Mouse (Mus musculus) embryonic facial prominence, embryonic 14.5 days (tissue): Measurements from ENCODE around the gene Armcx5. TPM values are rescaled to one million over a fixed set of nuclear protein-coding genes. Genes with fewer than 3 reads are reported as not detected.
A peak's percentile ranks its signal among the peaks of the same experiment; 100 is the strongest.

Experiments used
- ATAC-seq: fragments of 200-750 bp; cut with Nextera tagmentation; 2 replicates; pipeline ENCODE4 v1.8.0; 2017; ENCODE audit warnings: low read depth, moderate number of reproducible peaks, moderate TSS enrichment
- DNase-seq: peaks from one replicate; pipeline ENCODE4 v3.0.0-alpha.2; 2015; ENCODE audit warnings: low spot score
- H3K27ac ChIP-seq: fragments of 300-500 bp; sonication (generic); replicated peaks from 2 replicates; pipeline ENCODE4 v1.5.1; 2014; ENCODE audit warnings: low read depth, mild to moderate bottlenecking, low read length, moderate library complexity
- H3K27me3 ChIP-seq: fragments of 300-500 bp; sonication (generic); replicated peaks from 2 replicates; pipeline ENCODE4 v1.6.1; 2014; ENCODE audit warnings: low read length; ENCODE audit not compliant: control insufficient read depth, insufficient read depth
- H3K36me3 ChIP-seq: fragments of 300-500 bp; sonication (generic); 2 replicates; pipeline ENCODE4 v1.6.1; 2014; ENCODE audit warnings: low read length, mixed read lengths; ENCODE audit not compliant: control insufficient read depth, insufficient read depth
- H3K4me1 ChIP-seq: fragments of 300-500 bp; sonication (generic); 2 replicates; pipeline ENCODE4 v1.6.1; 2014; ENCODE audit warnings: antibody characterized with exemption, low read length; ENCODE audit not compliant: control insufficient read depth, insufficient read depth
- H3K4me2 ChIP-seq: fragments of 300-500 bp; sonication (generic); 2 replicates; pipeline ENCODE4 v1.6.1; 2014; ENCODE audit warnings: low read depth, mild to moderate bottlenecking, low read length, moderate library complexity, mixed read lengths
- H3K4me3 ChIP-seq: fragments of 300-500 bp; sonication (generic); 2 replicates; pipeline ENCODE4 v1.5.1; 2014; ENCODE audit warnings: low read depth, mild to moderate bottlenecking, low read length
- H3K9ac ChIP-seq: fragments of 300-500 bp; sonication (generic); 2 replicates; pipeline ENCODE4 v1.6.1; 2014; ENCODE audit warnings: low read depth, mild to moderate bottlenecking, low read length, moderate library complexity, mixed read lengths
- H3K9me3 ChIP-seq: fragments of 300-500 bp; sonication (generic); 2 replicates; pipeline ENCODE4 v1.6.1; 2016; ENCODE audit warnings: low read length; ENCODE audit not compliant: control insufficient read depth
- WGBS: fragments of 180-500 bp; shearing (Covaris S2); extraction: QIAGEN DNeasy Blood & Tissue Kit; methylation state at CpG from one replicate; pipeline ENCODE4 v1.1.7; 2014; 5-methylcytosine and 5-hydroxymethylcytosine counted together
- polyA plus RNA-seq: library from polyadenylated mRNA; unstranded; fragments of >200 nt; fragmentation: Nextera tagmentation; extraction: Ambion mirVana; gene quantifications from 2 replicates; pipeline ENCODE4 v1.2.1, GENCODE M21; 2014

Gene Armcx5
- polyA plus RNA-seq: 6.9 and 9.2 TPM in 2 replicates

DNA sequence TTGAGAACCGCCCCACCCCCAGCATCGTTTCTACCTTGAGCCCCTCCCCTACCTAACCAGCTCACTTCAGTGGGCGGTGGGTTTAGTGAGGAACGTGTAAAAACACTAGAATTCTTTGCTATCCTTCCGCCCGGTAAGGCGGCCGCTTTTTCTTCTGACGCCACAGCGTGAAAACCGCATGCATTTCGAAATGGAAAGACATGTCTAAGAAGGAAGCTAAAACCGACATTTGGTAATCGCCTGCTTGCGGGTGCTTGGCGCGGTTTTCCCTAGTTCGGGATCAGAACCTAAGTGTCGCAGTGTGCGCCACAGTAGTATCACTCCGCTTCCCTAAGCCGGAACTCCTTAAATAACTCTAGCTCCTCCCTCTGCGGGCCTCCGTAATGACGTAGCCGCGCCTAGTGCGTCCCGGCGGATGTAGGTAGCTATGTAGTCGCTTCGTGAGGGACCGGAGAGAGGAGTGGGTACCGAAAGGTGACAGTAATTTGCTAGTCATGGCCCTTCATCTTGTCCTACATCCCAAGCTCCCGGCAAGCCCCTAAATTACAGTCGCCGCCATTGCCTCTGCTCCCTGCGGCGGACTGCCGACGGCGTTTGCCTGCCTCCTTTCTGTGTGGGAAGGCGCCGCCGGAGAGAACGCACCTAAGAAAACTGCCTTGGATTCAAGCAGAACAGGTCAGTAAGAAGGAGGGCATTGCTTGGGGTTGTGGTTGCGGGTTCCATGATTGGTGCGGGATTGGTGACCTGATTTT lies at the start of gene Armcx5, which contains the start of gene Gprasp1:
TSS of gene Armcx5 (plus strand) at position 430 of the 752 bp plus-strand sequence.
TSS of gene Gprasp1 (plus strand) at position 430 of the 752 bp plus-strand sequence.
- DNase-seq (peak; percentile 96), ATAC-seq (peak; percentile 98)
- 21% methylated on average over 45 of the region's 48 CpGs for WGBS
- Histone ChIP-seq H3K9me3 (no peaks in the 10 kb centered on the region), H3K4me2 (peak within 1 kb of the TSS; percentile 58), H3K27ac (peak within 1 kb of the TSS; percentile 83), H3K9ac (peak within 1 kb of the TSS; percentile 75), H3K27me3 (peaks cover 14% of the 10 kb centered on the region; the same call in 1 of the 2 replicates), H3K4me1 (no peaks in the 10 kb centered on the region), H3K4me3 (peak within 1 kb of the TSS; percentile 61), H3K36me3 (0 out of 2 replicates have a peak, but pooled peaks cover 3% of the 10 kb centered on the region)

DNA sequence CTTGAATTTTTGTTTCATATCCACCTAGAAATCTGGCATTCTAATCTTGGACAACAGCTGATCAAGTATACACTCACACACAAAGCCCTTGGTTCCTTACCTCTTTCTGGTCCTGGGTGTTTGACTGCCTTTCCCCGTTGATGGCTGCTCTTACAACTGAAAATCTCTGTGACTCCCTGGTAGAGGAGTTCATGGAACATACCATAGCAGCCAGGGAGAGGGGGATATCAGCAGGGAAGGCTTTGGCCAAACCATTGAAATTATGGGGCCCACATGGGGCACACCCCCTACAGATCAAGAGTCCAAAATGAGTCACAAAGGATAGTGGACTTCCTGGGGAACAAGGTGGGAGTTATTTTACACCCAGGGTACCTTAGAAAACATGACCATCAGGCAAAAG lies 48.9 kb upstream of the Armcx5 start, which contains the start of gene Tcp11x2:
TSS of gene Tcp11x2 (minus strand) at position 158 of the 400 bp plus-strand sequence.
- Histone ChIP-seq H3K27me3 (no peaks in the 10 kb centered on the region; the same call in 1 of the 2 replicates), H3K36me3 (no peaks in the 10 kb centered on the region), H3K4me2 (no peak within 1 kb of the TSS), H3K9ac (no peak within 1 kb of the TSS), H3K4me1 (no peaks in the 10 kb centered on the region), H3K4me3 (no peak within 1 kb of the TSS), H3K9me3 (no peaks in the 10 kb centered on the region), H3K27ac (no peak within 1 kb of the TSS)
- DNase-seq (no peak), ATAC-seq (no peak)
- WGBS: 64% methylated on average over 1 of the region's 1 CpGs

DNA sequence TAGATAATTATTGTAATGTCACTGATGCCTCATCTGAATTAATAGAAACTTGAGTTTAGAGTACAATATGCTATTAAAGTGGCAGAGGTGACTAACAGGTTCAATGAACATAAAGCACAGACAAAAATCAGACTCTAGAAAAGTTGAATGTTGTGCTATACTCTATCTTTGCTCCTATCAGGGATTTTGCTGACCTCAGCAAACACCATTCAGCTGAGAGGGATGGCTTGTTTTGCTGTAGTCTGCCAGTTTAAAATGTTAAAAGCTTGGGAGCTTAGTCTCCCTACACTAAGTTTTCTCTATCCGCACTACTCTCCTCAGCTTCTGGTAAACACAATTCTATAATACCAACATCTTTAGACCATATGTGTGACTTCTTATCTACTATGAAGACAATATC lies 39.4 kb upstream of the Armcx5 start:
- Histone ChIP-seq H3K4me3 (no peak overlapping the region), H3K9me3 (no peaks in the 10 kb centered on the region), H3K27me3 (no peaks in the 10 kb centered on the region), H3K4me1 (no peaks in the 10 kb centered on the region), H3K9ac (no peak overlapping the region), H3K36me3 (no peaks in the 10 kb centered on the region), H3K4me2 (no peak overlapping the region), H3K27ac (no peak overlapping the region)
- 85% methylated on average over 1 of the region's 1 CpGs for WGBS
- ATAC-seq (no peak), DNase-seq (no peak)

DNA sequence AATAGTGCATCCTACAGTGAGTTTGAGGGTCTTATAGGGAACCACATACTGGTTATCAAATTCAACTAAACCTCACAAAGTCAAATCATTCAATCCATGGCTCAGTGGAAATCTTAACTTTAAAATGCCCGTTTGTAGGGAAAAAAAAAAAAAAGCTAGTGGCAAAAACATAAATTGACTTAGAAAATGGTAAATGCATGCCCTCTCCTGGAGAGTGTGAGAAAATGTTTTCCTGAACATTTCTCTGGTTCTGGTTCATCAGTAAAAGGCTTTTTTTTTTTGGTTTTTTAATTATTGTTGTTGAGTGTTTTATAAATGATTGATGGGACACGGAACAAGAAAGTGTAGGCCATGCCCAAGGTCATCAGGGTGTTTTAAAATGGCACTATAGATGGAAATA lies 38.2 kb upstream of the Armcx5 start:
- no peak for DNase-seq
- H3K9me3 ChIP-seq: no peaks in the 10 kb centered on the region
- no peak overlapping the region for H3K4me2 ChIP-seq
- H3K4me1 ChIP-seq: no peaks in the 10 kb centered on the region
- no peak overlapping the region for H3K27ac ChIP-seq
- no peaks in the 10 kb centered on the region for H3K36me3 ChIP-seq
- no peak overlapping the region for H3K4me3 ChIP-seq
- ATAC-seq: no peak
- 31% methylated on average over 2 of the region's 2 CpGs for WGBS
- no peak overlapping the region for H3K9ac ChIP-seq
- H3K27me3 ChIP-seq: no peaks in the 10 kb centered on the region

DNA sequence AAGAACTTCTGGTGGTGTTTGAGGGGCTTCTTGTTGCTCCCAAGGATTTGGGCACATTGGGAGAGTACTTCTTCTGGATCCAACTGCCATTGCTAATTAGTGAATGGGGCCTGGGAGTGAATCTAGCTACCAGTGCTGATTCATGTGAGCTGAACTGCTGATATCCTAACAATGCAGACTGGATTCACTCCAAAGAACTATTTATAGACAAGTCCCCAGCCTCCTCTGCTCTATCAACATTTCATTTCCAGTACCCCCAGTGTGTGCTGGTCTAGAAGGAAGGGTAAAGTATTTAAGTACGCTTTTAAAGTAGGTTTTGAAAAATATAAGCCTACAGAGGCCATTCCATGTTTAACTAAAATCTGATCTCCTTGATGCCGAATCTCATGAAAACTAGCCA lies 29.7 kb upstream of the Armcx5 start:
- H3K27ac ChIP-seq: no peak overlapping the region
- H3K9ac ChIP-seq: no peak overlapping the region
- no peaks in the 10 kb centered on the region for H3K27me3 ChIP-seq
- WGBS: 82% methylated on average over 2 of the region's 2 CpGs
- H3K4me3 ChIP-seq: no peak overlapping the region
- no peak for DNase-seq
- H3K9me3 ChIP-seq: no peaks in the 10 kb centered on the region
- H3K36me3 ChIP-seq: no peaks in the 10 kb centered on the region
- no peaks in the 10 kb centered on the region for H3K4me1 ChIP-seq
- no peak overlapping the region for H3K4me2 ChIP-seq
- no peak for ATAC-seq

DNA sequence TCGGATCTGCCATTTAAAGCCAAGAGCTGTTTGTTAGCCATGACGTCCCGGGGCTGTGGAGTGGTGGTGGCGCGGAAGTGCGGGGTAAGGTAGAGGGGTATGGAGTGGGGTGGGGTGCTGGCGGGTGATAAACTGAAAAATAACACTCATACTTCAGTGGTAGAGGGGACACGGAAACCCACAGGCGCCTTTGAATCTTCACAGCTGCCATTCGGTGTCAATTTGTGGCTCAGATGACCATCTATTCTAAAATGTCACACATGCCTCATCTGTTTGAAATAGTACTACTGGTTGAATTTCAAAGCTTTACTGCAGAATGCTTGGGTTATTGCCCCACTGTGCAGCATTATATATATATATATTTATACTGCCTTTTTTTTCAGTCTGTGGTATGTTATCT lies 17.4 kb upstream of the Armcx5 start, which contains the start of gene Tmsb15a:
TSS of gene Tmsb15a (minus strand) at position 101 of the 400 bp plus-strand sequence.
- Histone ChIP-seq H3K4me3 (no peak within 1 kb of the TSS), H3K4me1 (no peaks in the 10 kb centered on the region), H3K9ac (no peak within 1 kb of the TSS), H3K36me3 (no peaks in the 10 kb centered on the region), H3K27ac (no peak within 1 kb of the TSS), H3K27me3 (peaks cover under 1% of the 10 kb centered on the region; the same call in 1 of the 2 replicates), H3K4me2 (no peak within 1 kb of the TSS), H3K9me3 (no peaks in the 10 kb centered on the region)
- 72% methylated on average over 10 of the region's 10 CpGs for WGBS
- DNase-seq (no peak), ATAC-seq (no peak)

DNA sequence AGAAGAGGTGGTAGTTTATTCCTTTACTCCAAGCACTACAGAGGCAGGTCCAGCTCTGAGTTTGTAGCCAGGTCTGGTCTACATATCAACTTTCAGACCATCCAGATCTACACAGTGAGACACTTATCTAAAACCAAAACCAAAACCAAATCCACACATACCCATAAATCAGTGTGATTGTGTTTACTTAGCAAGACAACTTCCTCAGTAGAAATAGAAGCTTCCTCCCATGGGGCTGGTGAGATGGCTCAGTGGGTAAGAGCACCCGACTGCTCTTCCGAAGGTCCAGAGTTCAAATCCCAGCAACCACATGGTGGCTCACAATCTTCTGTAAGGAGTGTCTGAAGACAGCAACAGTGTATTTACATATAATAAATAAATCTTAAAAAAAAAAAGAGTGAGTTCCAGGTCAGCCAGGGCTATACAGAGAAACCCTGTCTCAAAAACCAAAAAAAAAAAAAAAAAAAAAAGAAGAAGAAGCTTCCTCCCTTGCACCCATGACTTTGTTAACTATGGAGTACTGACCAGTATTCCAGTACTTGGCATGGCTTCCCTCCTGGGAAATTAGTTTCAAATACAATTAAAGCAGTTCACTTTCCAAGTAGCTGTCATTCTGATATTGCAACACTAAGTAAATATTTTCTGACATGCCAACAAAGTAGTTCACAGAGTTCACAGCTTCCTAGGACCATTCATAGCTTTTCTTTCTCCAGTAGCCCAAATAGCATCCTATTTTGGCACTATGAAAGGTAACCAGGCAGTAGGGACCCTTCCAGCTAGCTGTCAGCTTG lies 3.6 kb upstream of the Armcx5 start:
- WGBS: 75% methylated on average over 2 of the region's 2 CpGs
- peaks cover 17% of the 10 kb centered on the region; the same call in 1 of the 2 replicates for H3K27me3 ChIP-seq
- no peak for ATAC-seq
- H3K9ac ChIP-seq: no peak overlapping the region
- no peak overlapping the region for H3K27ac ChIP-seq
- no peak overlapping the region for H3K4me3 ChIP-seq
- no peaks in the 10 kb centered on the region for H3K9me3 ChIP-seq
- H3K4me1 ChIP-seq: no peaks in the 10 kb centered on the region
- no peaks in the 10 kb centered on the region for H3K36me3 ChIP-seq
- DNase-seq: no peak
- H3K4me2 ChIP-seq: no peak overlapping the region

DNA sequence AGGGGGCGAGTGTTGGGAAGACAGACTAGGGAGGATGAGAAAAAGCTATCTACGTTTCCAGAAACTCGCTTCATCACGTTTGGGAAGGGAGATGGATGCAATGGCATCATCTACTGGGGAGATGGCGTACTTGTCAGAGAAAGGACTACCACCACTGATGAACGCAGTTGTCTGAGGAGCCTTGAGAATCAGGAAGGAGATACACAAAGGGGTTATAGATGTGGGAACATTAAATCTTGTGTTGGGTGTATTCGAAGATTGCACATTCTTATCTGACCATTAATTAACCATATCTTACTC lies 473 bp downstream of the Armcx5 start:
- peak overlapping the region; percentile 75 for H3K9ac ChIP-seq
- H3K4me1 ChIP-seq: no peaks in the 10 kb centered on the region
- H3K4me3 ChIP-seq: peak overlapping the region; percentile 61
- peak overlapping the region; percentile 58 for H3K4me2 ChIP-seq
- no peaks in the 10 kb centered on the region for H3K9me3 ChIP-seq
- WGBS: 17% methylated on average over 7 of the region's 7 CpGs
- ATAC-seq: no peak
- H3K36me3 ChIP-seq: 0 out of 2 replicates have a peak, but pooled peaks cover 3% of the 10 kb centered on the region
- peaks cover 14% of the 10 kb centered on the region; the same call in 1 of the 2 replicates for H3K27me3 ChIP-seq
- DNase-seq: peak; percentile 1
- H3K27ac ChIP-seq: peak overlapping the region; percentile 83; the same call in 1 of the 2 replicates
